Mouse (Mus musculus): ENCODE measurements around the gene Ccdc82.

Ccdc82 gene

DNA sequence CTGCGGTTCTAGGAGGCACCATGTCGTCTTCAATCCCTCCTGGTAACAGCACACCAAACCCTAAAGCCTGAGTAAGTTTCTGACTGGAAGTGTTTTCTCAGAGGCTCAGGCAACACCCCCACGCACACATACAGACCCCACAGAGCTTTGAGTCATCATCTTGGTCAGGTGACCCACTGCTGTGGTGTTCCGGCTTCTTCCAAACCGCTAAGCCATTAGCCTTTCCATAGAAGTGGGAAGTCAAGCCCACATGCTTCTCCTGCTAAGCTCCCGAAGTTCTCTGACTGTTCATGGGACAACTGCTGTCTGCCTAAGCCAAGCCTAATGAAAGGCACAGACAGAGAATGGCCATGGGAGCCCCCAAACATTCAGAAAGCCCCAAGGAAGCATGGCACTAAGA, 52.4 kb downstream of the Ccdc82 start:
- DNase-seq (ENCODE audit: low spot score in 2 of 2) = no peak

DNA sequence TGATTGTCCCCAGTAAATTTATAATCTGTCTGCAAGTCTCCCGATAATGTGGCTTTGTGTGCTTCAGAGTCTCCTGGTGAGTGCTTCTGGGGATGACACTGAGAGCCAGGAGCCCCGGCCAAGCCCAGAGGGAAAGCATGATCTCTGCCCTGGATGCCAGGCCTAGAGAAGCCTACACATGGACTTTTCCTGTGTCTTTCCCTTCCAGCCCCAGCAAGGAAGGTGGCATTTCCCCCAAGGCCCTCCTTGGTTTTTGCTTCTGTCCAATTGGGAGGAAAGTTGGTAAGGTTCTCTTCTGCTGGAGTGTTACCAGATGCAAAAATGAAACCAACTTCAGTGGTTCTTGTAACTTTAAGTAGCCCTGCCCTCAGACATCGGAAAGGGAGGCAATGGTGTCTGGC, 53.3 kb downstream of the Ccdc82 start:
- no peak for DNase-seq (ENCODE audit: low spot score in 2 of 2)

DNA sequence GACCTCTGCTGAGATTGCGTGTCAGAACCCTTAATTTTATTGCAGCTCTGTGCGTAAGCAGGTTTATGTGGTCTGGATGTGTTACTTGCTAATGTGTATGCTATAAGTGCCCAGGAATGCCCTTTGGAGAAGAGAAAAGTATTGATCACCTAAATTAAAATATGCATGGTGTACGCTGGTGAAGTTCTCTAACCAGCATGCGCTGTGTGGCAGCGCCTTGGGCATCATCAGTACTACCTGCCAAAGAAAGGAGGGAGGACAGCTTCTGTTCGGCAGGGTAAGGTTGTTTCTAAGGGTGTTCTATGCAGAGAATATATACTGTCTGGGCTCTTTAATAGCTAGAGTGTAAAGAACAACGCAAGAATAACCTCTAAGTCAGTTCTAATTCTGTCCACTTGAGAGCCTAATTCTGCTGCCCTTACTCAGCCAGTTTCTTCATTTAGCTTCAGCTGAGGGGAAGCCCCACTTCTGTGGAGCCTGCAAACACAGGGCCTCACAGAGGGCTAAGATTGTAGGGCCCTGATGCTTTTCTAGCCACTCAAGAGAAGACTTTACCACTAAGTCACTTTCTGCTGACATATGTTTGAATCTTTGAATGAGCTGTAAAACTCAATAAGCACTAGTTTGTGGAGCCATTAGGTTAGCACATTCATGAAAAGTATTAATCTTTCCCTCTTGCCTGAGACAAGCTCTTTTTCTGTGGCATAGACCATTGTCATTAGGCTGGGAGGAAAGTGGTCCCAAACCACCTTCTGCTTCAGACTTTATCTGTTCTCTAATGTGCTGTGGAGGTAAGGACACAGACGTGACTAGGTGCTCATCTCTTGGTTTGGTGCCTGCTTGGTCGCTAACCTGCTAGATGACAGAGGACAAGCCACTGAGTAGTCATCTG, 54.4 kb downstream of the Ccdc82 start:
- DNase-seq (ENCODE audit: low spot score in 2 of 2) = no peak

DNA sequence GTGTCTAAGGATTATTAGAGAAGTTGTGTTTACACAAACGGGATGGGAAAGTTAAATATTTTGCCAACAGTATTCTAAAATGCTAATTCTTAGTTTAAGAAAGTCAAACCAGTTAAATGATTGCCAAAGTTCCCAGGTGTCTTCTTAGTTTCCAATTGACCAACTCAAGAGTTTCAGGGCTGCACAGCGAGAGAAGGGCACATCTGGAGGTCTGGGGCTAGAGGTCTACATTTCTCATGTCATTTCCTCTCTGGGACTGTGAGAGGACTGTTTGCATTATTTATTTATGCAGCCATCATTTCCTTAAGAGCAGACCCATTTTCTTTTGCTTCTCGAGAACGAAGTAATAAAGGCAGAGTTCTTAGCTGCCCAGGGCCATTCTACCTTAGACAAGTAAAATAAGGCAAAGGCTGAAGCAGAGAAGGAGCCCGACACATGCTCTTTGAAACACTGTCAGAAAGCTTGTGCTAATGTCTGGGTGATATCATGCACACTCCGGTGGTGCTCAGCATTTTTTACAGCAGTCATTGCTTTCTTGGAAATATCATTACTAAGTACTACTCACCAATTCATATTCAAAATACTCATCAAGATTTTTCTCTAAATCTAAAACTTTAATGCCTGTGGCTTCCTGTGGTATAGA, 55.5 kb downstream of the Ccdc82 start:
- DNase-seq (ENCODE audit: low spot score in 2 of 2) = no peak

DNA sequence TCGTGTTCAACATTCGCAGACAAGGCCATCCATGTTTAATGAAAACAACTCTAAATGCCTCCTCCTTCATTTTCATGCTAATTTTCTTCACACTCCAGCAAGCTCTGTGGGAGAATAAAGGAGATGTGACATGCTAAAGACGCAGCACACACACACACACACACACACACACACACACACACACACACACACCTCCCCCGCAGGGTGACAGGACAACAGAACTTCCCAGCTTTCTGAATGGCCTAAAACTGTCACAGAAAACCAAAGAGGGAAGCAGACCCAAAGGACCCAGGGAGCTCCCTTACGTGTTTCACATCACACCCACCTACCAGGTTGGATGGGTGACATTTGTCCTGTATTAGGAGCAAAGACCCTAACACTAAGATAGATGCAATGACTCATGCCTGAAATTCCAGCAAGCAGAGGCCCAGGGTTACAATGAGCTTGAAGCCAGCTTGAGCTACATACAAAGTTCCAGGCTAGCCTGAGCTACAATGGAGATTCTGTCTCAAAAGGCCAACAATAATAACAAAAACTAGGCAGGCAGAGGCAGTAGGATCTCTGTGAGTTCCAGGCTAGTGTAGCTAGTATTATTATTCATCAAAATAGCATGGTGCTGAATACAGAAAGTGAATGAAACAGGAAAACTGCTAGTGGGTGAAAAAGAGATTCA, 56.5 kb downstream of the Ccdc82 start:
- DNase-seq (ENCODE audit: low spot score in 2 of 2) = no peak

DNA sequence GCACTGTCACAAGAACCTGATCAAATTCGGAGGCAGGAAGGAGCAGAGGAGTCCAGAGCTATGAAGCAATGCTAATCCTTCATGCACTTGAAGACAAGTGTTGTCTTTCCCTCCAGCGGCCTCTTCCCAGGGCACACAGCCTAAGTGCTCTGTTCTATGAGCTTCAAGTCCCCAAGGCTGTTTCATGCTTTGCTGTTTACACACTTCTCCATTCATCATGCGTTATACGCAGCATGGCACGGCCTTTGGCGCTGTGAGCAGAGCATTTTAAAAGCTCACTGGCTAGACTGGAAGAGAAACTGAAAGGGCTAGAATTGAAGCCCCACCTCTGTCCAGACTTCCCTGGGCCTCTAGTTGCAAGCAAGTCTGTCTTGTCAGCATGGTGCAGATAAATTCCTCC, 57.2 kb downstream of the Ccdc82 start:
- DNase-seq (ENCODE audit: low spot score in 2 of 2) = no peak

DNA sequence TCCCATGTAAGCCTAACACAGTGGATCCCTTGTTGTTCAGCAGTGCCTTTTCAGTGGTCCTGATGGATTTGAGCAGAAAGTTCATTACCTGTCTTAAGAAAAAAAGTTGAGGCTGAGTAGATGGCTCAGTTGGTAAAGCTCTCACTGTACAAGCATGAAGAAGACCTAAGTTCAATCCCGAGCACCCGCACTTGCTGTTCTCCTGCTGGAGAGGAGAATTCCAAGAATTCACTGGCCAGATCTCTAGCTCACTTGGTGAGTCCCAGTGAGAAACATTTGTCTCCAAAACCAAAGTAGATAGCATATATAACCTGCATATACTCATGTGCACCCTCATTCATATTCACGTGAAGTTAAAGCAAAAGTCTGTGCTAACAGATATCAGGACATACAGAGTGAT, 59.7 kb downstream of the Ccdc82 start:
- DNase-seq (ENCODE audit: low spot score in 2 of 2) = no peak

DNA sequence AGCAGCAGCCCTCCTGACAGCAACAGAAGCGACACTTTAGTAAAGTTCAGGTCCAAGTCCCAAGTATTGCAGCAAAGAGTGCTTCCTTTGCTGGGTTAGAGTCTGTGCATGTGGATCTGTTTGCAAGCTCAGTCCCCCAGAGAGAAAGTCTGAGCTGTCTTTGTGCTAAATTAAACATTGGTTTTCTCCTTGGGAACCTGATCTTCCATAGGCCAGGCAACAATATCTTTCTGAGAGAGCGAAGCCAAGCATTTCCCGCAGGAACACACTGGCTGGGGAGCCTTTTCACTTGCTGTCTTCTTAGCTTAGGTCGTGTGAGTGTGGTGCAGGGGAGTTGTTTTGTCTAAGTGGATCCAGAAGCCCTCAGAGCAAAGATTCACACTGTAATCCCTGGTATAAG, 60.5 kb downstream of the Ccdc82 start:
- no peak for DNase-seq (ENCODE audit: low spot score in 2 of 2)

DNA sequence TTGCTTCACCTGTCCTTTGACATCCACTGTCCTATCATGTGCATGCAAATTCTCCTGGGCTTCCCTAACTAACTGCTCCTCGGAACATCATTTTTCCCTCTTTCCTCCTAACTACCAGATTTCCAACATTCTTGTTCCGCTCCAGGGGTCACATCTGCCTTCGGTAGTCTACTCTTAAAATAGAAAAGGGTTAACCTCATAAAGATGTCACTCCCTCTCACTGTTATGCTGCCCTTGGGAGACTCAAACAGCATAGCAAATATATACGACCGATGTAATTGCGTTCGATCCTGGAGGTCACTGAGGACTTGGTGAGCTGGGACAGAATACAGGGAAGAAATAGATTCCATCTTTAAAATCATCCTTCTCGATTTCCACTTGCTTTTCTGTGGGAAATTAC, 62.0 kb downstream of the Ccdc82 start:
- no peak for DNase-seq (ENCODE audit: low spot score in 2 of 2)

DNA sequence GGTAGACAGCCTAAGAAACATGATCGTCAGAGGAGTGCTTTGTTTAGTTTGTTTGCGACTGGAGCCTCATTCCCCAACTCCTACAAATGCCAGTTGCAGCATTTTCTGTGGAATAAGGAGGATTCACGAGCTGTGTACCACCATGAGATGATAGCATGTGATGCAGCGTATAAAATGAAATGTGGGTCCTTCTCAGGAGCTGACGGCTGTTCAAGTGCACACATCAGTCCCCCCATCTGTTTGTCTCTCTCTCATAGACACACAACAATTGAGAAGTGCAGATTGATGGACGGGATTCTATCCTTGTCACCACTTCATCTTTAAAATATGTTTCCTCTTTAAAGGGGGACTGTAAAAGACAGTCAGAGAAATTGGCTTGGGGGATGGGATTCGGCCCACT, 63.1 kb downstream of the Ccdc82 start:
- DNase-seq (ENCODE audit: low spot score in 2 of 2) = no peak

DNA sequence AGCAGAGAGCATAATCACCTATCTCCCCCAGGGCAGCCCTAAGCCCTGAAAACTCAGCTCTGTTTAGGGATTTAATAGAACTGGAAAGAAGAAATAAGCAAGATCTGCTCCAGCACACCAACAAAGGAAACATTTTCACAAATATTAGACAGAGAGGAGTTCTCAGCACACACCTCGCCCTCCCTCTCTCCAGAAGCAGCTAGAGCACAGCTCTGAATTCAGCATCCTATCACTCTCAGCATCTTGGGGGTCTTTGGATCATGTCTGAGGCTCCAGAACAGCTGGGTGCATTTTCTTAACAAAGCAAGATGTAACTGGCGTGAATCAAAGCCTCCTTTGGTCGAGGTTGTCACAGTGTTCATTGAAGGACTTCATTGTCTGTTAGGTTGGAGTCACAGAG, 63.5 kb downstream of the Ccdc82 start:
- DNase-seq (ENCODE audit: low spot score in 2 of 2) = no peak

DNA sequence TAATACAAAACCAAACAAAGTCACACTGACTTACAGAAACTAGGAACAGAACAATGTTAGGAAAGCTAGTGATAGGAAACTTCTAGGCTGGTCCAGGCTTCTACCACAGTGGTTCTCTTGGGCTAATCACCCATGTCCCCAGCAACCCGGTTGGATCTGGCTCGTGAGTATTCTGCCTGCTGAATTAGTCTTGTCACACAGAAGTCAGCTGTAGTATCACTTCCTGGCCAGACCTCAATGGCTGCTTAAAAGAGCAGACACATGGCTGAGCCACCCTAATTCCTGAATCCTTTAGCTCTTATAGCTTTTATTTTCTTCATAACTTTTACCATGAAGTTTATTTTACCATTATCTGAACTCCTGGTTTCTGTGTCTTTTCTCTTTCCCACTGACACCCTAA, 64.3 kb downstream of the Ccdc82 start:
- no peak for DNase-seq (ENCODE audit: low spot score in 2 of 2)

DNA sequence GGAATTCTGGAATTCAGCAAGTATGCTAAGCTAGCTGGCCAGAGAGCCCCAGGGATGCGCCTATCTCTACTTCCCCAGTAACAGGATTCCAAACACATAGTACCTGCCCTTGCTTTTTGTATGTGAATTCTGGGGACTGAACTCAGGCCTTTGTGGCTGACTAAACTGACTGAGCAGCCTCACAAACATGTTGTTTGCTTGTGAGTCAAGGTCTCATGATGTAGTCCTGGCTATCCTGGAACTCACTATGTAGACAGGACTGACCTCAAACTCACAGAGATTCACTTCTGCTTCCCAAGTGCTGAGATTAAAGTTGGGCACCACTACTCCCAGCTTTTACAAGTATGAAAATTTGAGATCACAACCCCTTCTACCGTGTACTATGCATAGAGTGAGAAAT, 67.2 kb downstream of the Ccdc82 start:
- DNase-seq (ENCODE audit: low spot score in 2 of 2) = no peak

DNA sequence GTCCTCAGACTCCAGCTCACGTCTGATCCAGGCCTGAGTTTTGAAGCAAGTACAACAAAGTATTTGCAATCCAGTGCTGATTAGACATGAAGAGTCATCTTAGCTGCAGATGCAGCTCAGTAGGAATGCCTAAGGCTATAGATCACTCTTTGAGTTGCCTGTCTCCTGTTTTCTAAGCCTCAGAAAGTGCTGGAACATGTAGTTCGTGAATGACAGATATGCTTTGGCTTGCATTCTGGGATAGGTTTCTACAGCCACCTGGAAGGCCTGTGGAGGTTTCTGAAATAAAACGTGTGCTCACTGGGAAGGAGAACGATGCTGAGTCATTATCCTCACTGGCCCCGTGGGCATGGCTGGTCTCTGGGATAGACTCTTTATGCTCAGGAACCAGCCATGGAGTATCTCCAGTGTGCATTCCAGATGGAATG, 67.8 kb downstream of the Ccdc82 start:
- no peak for DNase-seq (ENCODE audit: low spot score in 2 of 2)

DNA sequence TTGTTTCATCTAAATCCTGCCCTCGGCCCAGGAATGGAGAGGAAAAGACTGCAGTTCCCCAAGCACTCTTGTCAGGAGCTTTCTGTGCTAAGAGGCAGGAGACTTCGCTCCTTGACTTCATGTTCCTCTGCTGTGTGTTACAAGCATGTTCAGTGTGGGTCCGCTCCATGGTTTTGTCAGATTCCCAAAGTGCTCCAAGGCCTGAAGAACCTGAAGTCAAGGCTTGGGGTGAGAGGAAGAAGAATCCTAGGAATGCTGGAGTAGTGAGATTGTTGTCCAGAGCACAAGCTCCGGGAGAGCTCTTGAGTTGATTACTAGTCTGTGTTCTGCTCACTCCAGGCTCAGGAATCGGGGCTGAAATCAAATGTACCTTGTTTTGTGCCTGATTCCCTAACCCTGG, 68.6 kb downstream of the Ccdc82 start:
- no peak for DNase-seq (ENCODE audit: low spot score in 2 of 2)

DNA sequence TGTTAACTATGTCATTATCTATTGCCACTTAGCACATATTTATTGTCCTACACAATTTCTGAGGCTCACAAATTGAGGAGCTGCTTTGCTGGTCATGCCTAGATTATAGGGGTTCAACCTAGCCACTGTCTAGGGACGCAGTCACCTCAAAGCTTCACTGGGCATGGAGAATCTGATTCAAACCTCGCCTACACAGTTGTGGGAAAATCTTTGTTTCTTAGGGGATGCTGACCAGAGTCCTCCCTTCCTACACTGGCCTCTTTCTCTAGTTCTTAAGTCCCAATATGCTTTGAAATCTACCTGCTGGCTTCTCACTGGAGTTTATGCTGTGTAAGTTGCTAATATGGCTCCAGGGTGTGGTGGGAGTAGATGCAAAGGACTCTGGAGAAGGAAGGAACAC, 72.8 kb downstream of the Ccdc82 start:
- DNase-seq (ENCODE audit: low spot score in 2 of 2) = no peak

DNA sequence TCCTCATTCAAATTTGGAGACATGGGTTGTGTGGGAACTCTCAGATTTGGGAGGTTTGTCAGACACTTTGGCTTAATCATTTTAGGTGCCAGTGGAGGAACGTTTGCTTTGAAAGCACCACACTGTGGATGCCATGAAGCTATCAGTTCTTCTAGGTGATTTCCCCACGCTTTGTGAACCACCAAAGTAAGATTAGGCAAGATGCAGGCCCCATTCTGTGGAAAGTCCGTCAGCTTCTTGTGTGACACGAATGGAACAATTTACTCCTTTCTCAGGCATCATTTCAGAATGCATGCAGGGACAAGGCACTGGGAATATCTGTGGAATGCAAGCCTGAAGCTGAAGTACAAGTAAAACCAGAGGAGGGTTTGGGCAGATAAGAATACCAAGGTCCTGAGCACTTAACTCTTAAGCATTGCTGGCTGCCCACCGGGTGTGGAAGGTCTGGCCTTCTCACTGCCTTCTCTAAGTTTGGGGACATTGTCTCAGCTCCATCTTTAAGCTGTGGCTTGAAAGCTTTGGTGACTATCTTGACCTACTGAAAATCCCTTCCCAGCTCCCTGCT, 74.1 kb downstream of the Ccdc82 start:
- no peak for DNase-seq (ENCODE audit: low spot score in 2 of 2)

DNA sequence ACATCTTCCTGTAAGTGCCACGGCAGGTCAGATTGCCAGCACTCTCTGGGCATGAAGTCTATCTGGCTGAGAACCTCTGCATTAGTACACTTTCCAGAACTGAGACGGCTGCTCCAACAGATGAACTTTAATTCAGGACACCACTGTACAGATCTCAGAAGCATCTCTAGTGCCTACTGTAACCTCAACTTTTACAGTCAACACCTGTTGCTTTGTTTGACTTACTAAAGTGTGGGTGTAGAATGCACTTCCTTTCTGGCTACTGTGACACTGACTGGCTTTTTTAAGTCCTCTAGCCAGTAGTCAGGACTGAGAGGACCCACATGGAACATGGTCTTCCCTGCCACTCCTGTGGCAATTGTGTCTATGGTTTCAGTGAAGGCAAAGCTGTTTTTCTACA, 76.3 kb downstream of the Ccdc82 start:
- no peak for DNase-seq (ENCODE audit: low spot score in 2 of 2)

DNA sequence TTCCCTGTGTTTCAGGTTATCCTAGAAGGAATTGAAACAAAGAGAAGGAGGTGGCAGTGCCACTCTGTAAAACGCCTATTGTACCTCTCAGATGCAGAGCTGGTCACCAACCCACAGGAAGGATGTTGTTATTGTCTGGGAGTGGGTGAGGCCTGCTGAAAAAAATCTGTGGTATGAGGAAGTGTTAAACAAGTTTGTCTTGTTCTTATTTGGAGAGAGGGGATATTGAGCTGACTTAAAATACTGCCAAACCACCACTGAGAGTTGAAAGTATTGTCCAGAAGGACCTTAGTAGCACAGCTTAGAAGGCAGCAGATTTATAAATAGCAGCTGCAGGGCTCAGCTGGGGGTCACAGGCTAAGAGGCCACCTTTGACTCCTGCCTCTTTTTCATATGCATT, 76.9 kb downstream of the Ccdc82 start:
- DNase-seq (ENCODE audit: low spot score in 2 of 2) = no peak
